Mouse (Mus musculus) midbrain, postnatal 0 days (tissue): ENCODE measurements around the gene Psmd5. TPM values are rescaled to one million over a fixed set of nuclear protein-coding genes. Genes with fewer than 3 reads are reported as not detected.
"Not testable (repeated sequence)": the region's sequence is repeated elsewhere in the genome, so short reads cannot be mapped to it uniquely, and the experiment has no call there.

ENCODE experiments used
- ATAC-seq: fragments of 200-750 bp; cut with Nextera tagmentation; 2 replicates; pipeline ENCODE4 v1.8.0; 2017; ENCODE audit warnings: moderate number of reproducible peaks, mild to moderate bottlenecking, moderate TSS enrichment, moderate library complexity; ENCODE audit not compliant: low FRiP score
- DNase-seq: peaks from one replicate; pipeline ENCODE4 v3.0.0-alpha.2; 2015; ENCODE audit warnings: low spot score
- H3K27ac ChIP-seq: fragments of 300-500 bp; sonication (generic); 2 replicates; pipeline ENCODE4 v1.5.1; 2014; ENCODE audit warnings: low read depth, mild to moderate bottlenecking, low read length, mixed read lengths
- H3K27me3 ChIP-seq: fragments of 300-500 bp; sonication (generic); 2 replicates; pipeline ENCODE4 v1.6.1; 2014; ENCODE audit warnings: low read length, control low read depth, mixed read lengths; ENCODE audit not compliant: insufficient read depth
- H3K36me3 ChIP-seq: fragments of 300-500 bp; sonication (generic); 2 replicates; pipeline ENCODE4 v1.6.1; 2014; ENCODE audit warnings: low read length, control low read depth, mixed read lengths; ENCODE audit not compliant: insufficient read depth
- H3K4me1 ChIP-seq: fragments of 300-500 bp; sonication (generic); 2 replicates; pipeline ENCODE4 v1.6.1; 2014; ENCODE audit warnings: mild to moderate bottlenecking, control low read depth, antibody characterized with exemption, low read length, mixed read lengths; ENCODE audit not compliant: insufficient read depth
- H3K4me2 ChIP-seq: fragments of 300-500 bp; sonication (generic); 2 replicates; pipeline ENCODE4 v1.6.1; 2014; ENCODE audit warnings: low read depth, mild to moderate bottlenecking, low read length, mixed read lengths; ENCODE audit not compliant: poor library complexity, severe bottlenecking
- H3K4me3 ChIP-seq: fragments of 300-500 bp; sonication (generic); 2 replicates; pipeline ENCODE4 v1.5.1; 2014; ENCODE audit warnings: low read depth, mild to moderate bottlenecking, low read length, moderate library complexity
- H3K9ac ChIP-seq: fragments of 300-500 bp; sonication (generic); replicated peaks from 2 replicates; pipeline ENCODE4 v1.6.1; 2014; ENCODE audit warnings: mild to moderate bottlenecking, low read length, moderate library complexity, mixed read lengths; ENCODE audit not compliant: poor library complexity, severe bottlenecking
- H3K9me3 ChIP-seq: fragments of 300-500 bp; sonication (generic); 2 replicates; pipeline ENCODE4 v1.6.1; 2016; ENCODE audit warnings: low read length, control low read depth
- CTCF ChIP-seq: IDR thresholded peaks from 2 replicates; pipeline ENCODE4 v1.5.1; 2016; ENCODE audit warnings: antibody characterized with exemption, mild to moderate bottlenecking
- WGBS: fragments of 180-500 bp; shearing (Covaris S2); extraction: QIAGEN DNeasy Blood & Tissue Kit; methylation state at CpG from one replicate; pipeline ENCODE4 v1.1.7; 2014; 5-methylcytosine and 5-hydroxymethylcytosine counted together
- polyA plus RNA-seq: library from polyadenylated mRNA; unstranded; fragments of >200 nt; fragmentation: Nextera tagmentation; extraction: Ambion mirVana; gene quantifications from 2 replicates; pipeline ENCODE4 v1.2.1, GENCODE M21; 2015
- total RNA-seq: library from RNA; depleted of rRNA; stranded (reverse); fragments of >200 nt; gene quantifications from 2 replicates; pipeline ENCODE4 v1.2.3, GENCODE M21; 2014; rRNA removed

The Psmd5 gene
- total and polyA plus RNA-seq, 2 experiments from 2014 or later = 42.6 to 82.8 TPM

DNA sequence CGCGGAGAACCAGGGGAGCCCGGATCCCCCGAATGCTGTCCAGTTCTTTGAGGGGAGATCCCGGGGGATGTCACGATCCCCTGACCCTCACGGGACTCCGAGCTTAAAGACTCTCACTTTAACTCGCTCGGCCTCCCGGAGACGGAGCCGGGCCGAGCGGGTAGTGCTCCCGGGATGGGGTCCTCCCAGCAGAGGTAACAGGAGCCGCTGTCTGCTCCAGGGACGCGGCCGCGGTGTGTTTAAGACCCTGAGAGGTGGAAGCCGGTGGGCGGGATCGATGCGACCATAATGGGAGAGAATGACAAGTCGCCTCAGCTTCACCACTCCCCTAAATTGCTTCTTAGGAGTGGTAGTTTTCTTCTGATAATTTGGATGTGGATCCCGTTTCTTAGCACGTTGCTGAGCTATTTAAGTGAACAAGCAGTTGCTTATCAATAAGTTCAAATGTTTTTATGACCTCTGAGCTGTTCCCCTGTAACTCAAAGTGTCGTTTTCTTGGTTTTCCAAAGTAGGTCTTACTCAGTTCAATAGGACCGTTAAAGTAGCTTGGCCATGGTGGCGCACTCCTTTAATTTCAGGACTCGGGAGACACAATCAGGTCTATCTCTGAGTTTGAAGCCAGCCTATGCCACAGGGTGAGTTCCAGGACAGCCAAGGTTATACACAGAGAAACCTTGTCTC, 72.1 kb downstream of the Psmd5 start:
- H3K9me3 ChIP-seq, H3K4me1 ChIP-seq, H3K36me3 ChIP-seq, H3K27me3 ChIP-seq: not testable (repeated sequence)
- Histone ChIP-seq H3K4me2 (peak overlapping the region; percentile 59), H3K4me3 (peak overlapping the region; percentile 61), H3K27ac (peak overlapping the region; percentile 90), H3K9ac (peak overlapping the region; percentile 70)
- WGBS = under 1% methylated on average over 20 of the region's 32 CpGs
- DNase-seq = peak; percentile 14
- peak; percentile 13 for TF ChIP-seq CTCF
- peak; percentile 67 for ATAC-seq

DNA sequence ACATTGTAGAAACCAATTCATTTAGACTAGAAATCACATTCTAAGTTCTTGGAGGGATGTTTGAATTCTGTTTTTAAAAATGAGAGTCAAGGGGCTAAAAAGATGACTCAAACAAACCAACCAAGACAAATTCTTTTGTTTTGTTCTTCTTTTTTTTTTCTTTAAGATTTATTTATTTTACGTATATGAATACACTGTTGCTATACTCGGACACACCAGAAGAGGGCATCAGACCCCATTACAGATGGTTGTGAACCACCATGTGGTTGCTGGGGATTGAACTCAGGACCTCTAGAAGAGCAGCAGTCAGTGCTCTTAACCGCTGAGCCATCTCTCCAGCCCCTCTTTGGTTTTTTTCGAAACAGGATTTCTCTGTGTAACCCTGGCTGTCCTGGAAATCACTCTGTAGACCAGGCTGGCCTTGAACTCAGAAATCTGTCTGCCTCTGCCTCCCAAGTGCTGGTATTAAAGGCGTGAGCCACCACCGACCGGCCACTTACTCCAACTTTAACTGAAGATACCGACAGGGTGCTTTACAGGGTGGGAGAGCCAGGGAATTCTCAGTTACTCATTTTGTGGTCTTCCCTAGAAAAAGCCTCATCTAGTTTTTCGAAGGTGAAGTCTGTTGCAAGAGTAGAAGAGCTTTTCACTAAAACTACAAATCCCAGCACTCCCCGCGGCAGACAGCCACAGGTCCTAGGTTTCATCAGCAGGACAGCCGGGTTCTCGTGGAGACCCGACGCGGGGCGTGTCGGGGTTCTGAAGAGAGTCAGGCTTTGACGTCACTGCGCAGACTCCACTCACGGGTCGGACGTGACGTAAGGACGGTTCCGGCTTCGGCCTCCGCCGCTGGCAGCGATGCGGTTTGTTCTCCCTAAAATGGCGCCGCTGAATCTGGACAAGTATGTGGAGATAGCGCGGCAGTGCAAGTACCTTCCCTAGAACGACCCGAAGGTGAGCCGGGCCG, 73.0 kb downstream of the Psmd5 start:
- H3K27me3 ChIP-seq = no peaks in the 10 kb centered on the region
- no peaks in the 10 kb centered on the region for H3K9me3 ChIP-seq
- TF ChIP-seq CTCF = peak; percentile 48
- H3K27ac ChIP-seq = peak overlapping the region; percentile 90
- DNase-seq (peak; percentile 100), ATAC-seq (peak; percentile 97)
- peaks cover 5% of the 10 kb centered on the region for H3K4me1 ChIP-seq
- peak overlapping the region; percentile 28; the same call in 1 of the 2 replicates for H3K4me2 ChIP-seq
- peaks cover 8% of the 10 kb centered on the region; the same call in 1 of the 2 replicates for H3K36me3 ChIP-seq
- peak overlapping the region; percentile 70 for H3K9ac ChIP-seq
- H3K4me3 ChIP-seq = peak overlapping the region; percentile 61
- 5% methylated on average over 39 of the region's 39 CpGs for WGBS

DNA sequence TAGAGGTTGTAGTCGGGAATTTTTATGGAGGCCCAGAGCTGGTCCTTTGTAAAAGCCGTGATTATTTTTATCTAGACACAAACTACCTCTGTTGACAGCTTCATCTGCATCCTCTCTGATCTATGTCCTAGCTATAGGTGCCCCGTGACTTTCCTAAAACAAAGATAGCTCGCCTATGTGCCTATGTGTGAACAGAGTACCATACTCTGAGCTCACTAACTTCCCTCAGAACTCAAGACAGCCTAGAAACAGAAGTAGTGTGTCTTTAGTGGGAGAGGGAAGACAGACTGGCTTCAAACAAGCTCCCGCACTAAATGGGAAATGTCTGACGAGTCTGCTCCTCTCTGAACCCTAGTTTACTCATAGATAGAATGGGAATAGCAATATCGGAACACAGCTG, 74.4 kb downstream of the Psmd5 start:
- H3K9ac ChIP-seq = no peak overlapping the region
- H3K27ac ChIP-seq = no peak overlapping the region
- WGBS = 82% methylated on average over 7 of the region's 7 CpGs
- H3K36me3 ChIP-seq = no peaks in the 10 kb centered on the region
- H3K4me1 ChIP-seq = peaks cover 5% of the 10 kb centered on the region
- no peak overlapping the region for H3K4me2 ChIP-seq
- H3K4me3 ChIP-seq = no peak overlapping the region
- DNase-seq (no peak), ATAC-seq (no peak)
- no peaks in the 10 kb centered on the region for H3K27me3 ChIP-seq
- no peaks in the 10 kb centered on the region for H3K9me3 ChIP-seq
- no peak for TF ChIP-seq CTCF

Other genes starting within 250 kb of the Psmd5 start
- 89.2 and 107 TPM in 2 replicates for gene Gapvd1, start 119.7 kb downstream of the Psmd5 start, total RNA-seq
- gene Gapvd1, start 119.7 kb downstream of the Psmd5 start, polyA plus RNA-seq = 74.4 and 87.9 TPM in 2 replicates
- 194 and 214 TPM in 2 replicates for gene Hspa5, start 103.0 kb downstream of the Psmd5 start, total RNA-seq
- gene Hspa5, start 103.0 kb downstream of the Psmd5 start, polyA plus RNA-seq = 305 and 331 TPM in 2 replicates
- gene Rabepk, start 75.1 kb downstream of the Psmd5 start, total RNA-seq = 14.3 and 19.2 TPM in 2 replicates
- gene Rabepk, start 75.1 kb downstream of the Psmd5 start, polyA plus RNA-seq = 23.2 and 23.7 TPM in 2 replicates
- gene Fbxw2, start 48.7 kb downstream of the Psmd5 start, total RNA-seq = 124 and 133 TPM in 2 replicates
- gene Fbxw2, start 48.7 kb downstream of the Psmd5 start, polyA plus RNA-seq = 115 and 122 TPM in 2 replicates
- gene Gm34653, start 42.0 kb downstream of the Psmd5 start, total RNA-seq = 2.0 TPM in 1 of 2 replicates, not detected in the other
- 0.12 TPM in 1 of 2 replicates, not detected in the other for gene Gm34653, start 42.0 kb downstream of the Psmd5 start, polyA plus RNA-seq
- gene Cutal, start 572 bp downstream of the Psmd5 start, total RNA-seq = not detected in 2 replicates
- gene Cutal, start 572 bp downstream of the Psmd5 start, polyA plus RNA-seq = 0.56 and 0.72 TPM in 2 replicates
- gene Phf19, start 39.1 kb upstream of the Psmd5 start, total RNA-seq = 2.1 and 2.5 TPM in 2 replicates
- gene Phf19, start 39.1 kb upstream of the Psmd5 start, polyA plus RNA-seq = 1.3 and 1.8 TPM in 2 replicates
- 1.4 and 2.2 TPM in 2 replicates for gene Traf1, start 86.8 kb upstream of the Psmd5 start, total RNA-seq
- gene Traf1, start 86.8 kb upstream of the Psmd5 start, polyA plus RNA-seq = 2.8 and 3.0 TPM in 2 replicates
- gene Hc, start 186.5 kb upstream of the Psmd5 start, total RNA-seq = 0.76 TPM in 1 of 2 replicates, not detected in the other
- gene Hc, start 186.5 kb upstream of the Psmd5 start, polyA plus RNA-seq = 0.31 and 0.66 TPM in 2 replicates
- 0.93 and 1.2 TPM in 2 replicates for gene AI182371, start 226.6 kb upstream of the Psmd5 start, total RNA-seq
- gene AI182371, start 226.6 kb upstream of the Psmd5 start, polyA plus RNA-seq = 0.19 TPM in 1 of 2 replicates, not detected in the other
- gene Cntrl, start 234.5 kb upstream of the Psmd5 start, total RNA-seq = 7.0 and 11.8 TPM in 2 replicates
- 6.1 and 8.2 TPM in 2 replicates for gene Cntrl, start 234.5 kb upstream of the Psmd5 start, polyA plus RNA-seq